Comparison of ENCODE assay signal across 7 mouse cellular contexts in the genomic region with DNA sequence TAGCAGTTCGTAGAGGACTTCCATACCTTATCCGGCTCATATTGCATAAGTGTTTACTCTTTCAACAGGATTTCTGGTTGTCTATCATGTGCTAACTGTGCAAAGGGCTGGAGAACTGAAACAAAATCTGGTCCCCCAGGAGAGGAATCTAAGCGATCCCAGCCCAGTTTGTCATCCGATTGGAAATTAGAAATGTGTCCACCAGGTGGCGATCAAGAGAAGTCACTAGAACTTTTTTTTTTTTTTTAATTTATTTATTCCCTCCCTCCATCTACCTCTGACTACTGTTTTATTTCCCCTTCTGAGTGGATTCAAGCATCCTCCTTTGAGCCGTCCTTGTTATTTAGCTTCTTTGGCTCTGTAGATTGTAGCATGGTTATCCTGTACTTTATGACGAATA. TPM values are rescaled to one million over a fixed set of nuclear protein-coding genes. Genes with fewer than 3 reads are reported as not detected.
DNase-seq lines count a peak whose midpoint lies in the region; TF ChIP-seq lines count a peak whose summit lies in the region.

No protein-coding gene starts in this region.

- no peaks in the 10 kb centered on the region; the same call in 1 of the 2 replicates for H3K4me1 ChIP-seq in thymus, adult 2 months (replicated peaks; ENCODE audit: control insufficient read depth, insufficient read depth, low read length)
- peaks cover 10% of the 10 kb centered on the region for H3K4me1 ChIP-seq in embryonic facial prominence, embryonic 10.5 days
- no peaks in the 10 kb centered on the region for H3K4me1 ChIP-seq in limb, embryonic 10.5 days

- 31% methylated on average over 7 of the region's 7 CpGs for WGBS in thymus, adult 2 months
- WGBS in embryonic facial prominence, embryonic 10.5 days, result 30% methylated on average over 7 of the region's 7 CpGs
- WGBS in limb, embryonic 10.5 days, result 35% methylated on average over 7 of the region's 7 CpGs

- no peaks in the 10 kb centered on the region for H3K9me3 ChIP-seq in embryonic facial prominence, embryonic 10.5 days
- no peaks in the 10 kb centered on the region for H3K9me3 ChIP-seq in limb, embryonic 10.5 days (replicated peaks)

- H3K27me3 ChIP-seq in thymus, adult 2 months (ENCODE audit: control insufficient read depth, insufficient read depth, low read length), result no peaks in the 10 kb centered on the region
- H3K27me3 ChIP-seq in embryonic facial prominence, embryonic 10.5 days (replicated peaks; ENCODE audit: low read depth, poor library complexity, severe bottlenecking), result no peaks in the 10 kb centered on the region
- H3K27me3 ChIP-seq in limb, embryonic 10.5 days (ENCODE audit: low read depth, poor library complexity, severe bottlenecking), result no peaks in the 10 kb centered on the region

- H3K27ac ChIP-seq in thymus, adult 2 months (ENCODE audit: control insufficient read depth, insufficient read depth, low read length), result no peak overlapping the region
- no peak overlapping the region for H3K27ac ChIP-seq in embryonic facial prominence, embryonic 10.5 days (replicated peaks)
- no peak overlapping the region for H3K27ac ChIP-seq in limb, embryonic 10.5 days

- no peak overlapping the region for H3K4me3 ChIP-seq in thymus, adult 2 months (ENCODE audit: control insufficient read depth, insufficient read depth, low read length)
- no peak overlapping the region for H3K4me3 ChIP-seq in embryonic facial prominence, embryonic 10.5 days
- no peak overlapping the region for H3K4me3 ChIP-seq in limb, embryonic 10.5 days

- peak; percentile 63 for DNase-seq in thymus, adult 2 months
- DNase-seq in thymus, adult 18-20 months, result no peak
- DNase-seq in adrenal gland, adult 2 months, result peak; percentile 30
- DNase-seq in embryonic facial prominence, embryonic 10.5 days (ENCODE audit: low spot score), result peak; percentile 65
- peak; percentile 88 for DNase-seq in induced T-regulatory cell, adult 2 months (ENCODE audit: low read depth)
- peak; percentile 59 for DNase-seq in limb, embryonic 10.5 days (ENCODE audit: low spot score)
- peak; percentile 57 for DNase-seq in right cerebral cortex, adult 18-20 months

- no peaks in the 10 kb centered on the region for H3K36me3 ChIP-seq in thymus, adult 2 months (ENCODE audit: control insufficient read depth, insufficient read depth, low read length)
- H3K36me3 ChIP-seq in embryonic facial prominence, embryonic 10.5 days (replicated peaks), result no peaks in the 10 kb centered on the region
- no peaks in the 10 kb centered on the region for H3K36me3 ChIP-seq in limb, embryonic 10.5 days

- TF ChIP-seq CTCF in thymus, adult 2 months (IDR thresholded peaks at IDR 0.05; ENCODE audit: borderline replicate concordance, control insufficient read depth, extremely low read depth, insufficient read depth, low read length, poor library complexity), result no peak

- TF ChIP-seq POLR2A in thymus, adult 2 months (IDR thresholded peaks at IDR 0.05; ENCODE audit: control insufficient read depth, extremely low read depth, insufficient read depth, low read length, poor library complexity), result no peak

RNA-seq across cellular contexts. Expression of a gene that starts 14.1 kb away (rescaled TPM):
- polyA plus RNA-seq in thymus, adult 2 months (2012; rRNA removed), result 213 and 232 TPM in 2 replicates
- 10 to 100 TPM in 1 of 2 experiments, 1 to 10 TPM in 1; 9.7 to 22.3 TPM for total RNA-seq in adrenal gland, adult 2 months (2021)
- polyA plus RNA-seq in adrenal gland, adult 2 months (2012; rRNA removed), result 16.6 and 25.8 TPM in 2 replicates
- polyA plus RNA-seq in embryonic facial prominence, embryonic 10.5 days (2016; fragmentation: Nextera tagmentation; extraction: Ambion mirVana), result 373 and 379 TPM in 2 replicates
- polyA plus RNA-seq in limb, embryonic 10.5 days (2016; fragmentation: Nextera tagmentation; extraction: Ambion mirVana), result 357 and 401 TPM in 2 replicates

RNA-seq across cellular contexts. Expression of a gene that starts 28.4 kb away (rescaled TPM):
- 0.66 and 0.96 TPM in 2 replicates for polyA plus RNA-seq in thymus, adult 2 months (2012; rRNA removed)
- total RNA-seq in adrenal gland, adult 2 months (2021), result 1 to 10 TPM; 3.3 to 7.8 TPM
- 4.3 and 5.0 TPM in 2 replicates for polyA plus RNA-seq in adrenal gland, adult 2 months (2012; rRNA removed)
- polyA plus RNA-seq in embryonic facial prominence, embryonic 10.5 days (2016; fragmentation: Nextera tagmentation; extraction: Ambion mirVana), result 8.2 and 8.8 TPM in 2 replicates
- 7.8 and 9.4 TPM in 2 replicates for polyA plus RNA-seq in limb, embryonic 10.5 days (2016; fragmentation: Nextera tagmentation; extraction: Ambion mirVana)

Comparison
In these comparisons a context has a peak if more than half of its experiments do, and no peak if none do; other contexts are left out.
1. DNase-seq: peak in thymus, adult 2 months (single experiment), adrenal gland, adult 2 months (single experiment), embryonic facial prominence, embryonic 10.5 days (single experiment), induced T-regulatory cell, adult 2 months (single experiment), limb, embryonic 10.5 days (single experiment) and right cerebral cortex, adult 18-20 months (single experiment); none in thymus, adult 18-20 months (0 of 2).